In the genomic region with DNA sequence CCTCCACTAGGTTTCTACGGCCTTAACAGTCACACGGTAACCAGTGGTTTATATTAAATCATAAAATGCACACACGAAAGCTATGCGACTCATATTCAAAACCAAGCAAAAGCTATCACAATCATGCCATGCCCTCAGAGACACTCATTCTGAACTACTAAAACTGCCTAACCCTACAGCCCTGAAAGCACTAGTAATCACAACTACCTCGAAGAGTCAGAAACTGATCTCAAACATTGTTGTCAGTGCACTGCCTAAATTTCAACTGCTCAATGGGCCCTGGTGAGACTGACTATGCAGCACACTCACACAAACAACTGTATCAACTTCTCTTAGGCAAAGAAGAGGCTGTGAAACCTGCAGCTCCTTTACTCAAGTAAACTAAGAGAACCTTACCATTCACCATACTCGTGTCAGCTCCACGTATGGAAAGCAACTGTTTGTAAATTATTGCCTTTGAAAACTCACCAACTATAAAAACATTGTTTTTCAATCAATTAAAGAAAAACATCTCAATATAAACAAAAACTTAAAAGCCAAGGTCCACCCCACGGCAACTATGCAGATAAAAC, we compare ENCODE assay signal across 8 mouse cellular contexts. TPM values are rescaled to one million over a fixed set of nuclear protein-coding genes. Genes with fewer than 3 reads are reported as not detected.
DNase-seq lines count a peak whose midpoint lies in the region; ATAC-seq and TF ChIP-seq lines count a peak whose summit lies in the region.

No protein-coding gene starts in this region.

- H3K4me1 ChIP-seq in forebrain, embryonic 15.5 days = peaks cover 39% of the 10 kb centered on the region
- peaks cover 36% of the 10 kb centered on the region for H3K4me1 ChIP-seq in neural tube, embryonic 13.5 days (replicated peaks)

- intact Hi-C loops in left cerebral cortex, adult 2 months (cut with DNase I) = loop anchor here (5.0 kb wide), 1 partner anchor 469 kb away; a partner anchor contains a TSS

- no peaks in the 10 kb centered on the region for H3K27me3 ChIP-seq in forebrain, embryonic 15.5 days
- H3K27me3 ChIP-seq in neural tube, embryonic 13.5 days = no peaks in the 10 kb centered on the region

- peak overlapping the region; percentile 73 for H3K27ac ChIP-seq in left cerebral cortex, adult 2 months
- H3K27ac ChIP-seq in forebrain, embryonic 15.5 days (replicated peaks) = peak overlapping the region; percentile 100
- peak overlapping the region; percentile 100; the same call in 1 of the 2 replicates for H3K27ac ChIP-seq in neural tube, embryonic 13.5 days (replicated peaks)

- WGBS in forebrain, embryonic 15.5 days = 26% methylated on average over 8 of the region's 8 CpGs
- 31% methylated on average over 8 of the region's 8 CpGs for WGBS in neural tube, embryonic 13.5 days

- no peaks in the 10 kb centered on the region for H3K9me3 ChIP-seq in forebrain, embryonic 15.5 days
- H3K9me3 ChIP-seq in neural tube, embryonic 13.5 days = no peaks in the 10 kb centered on the region

- H3K4me2 ChIP-seq in forebrain, embryonic 15.5 days (replicated peaks) = peak overlapping the region; percentile 79
- peak overlapping the region; percentile 97 for H3K4me2 ChIP-seq in neural tube, embryonic 13.5 days

- TF ChIP-seq CTCF in left cerebral cortex, adult 2 months (IDR thresholded peaks at IDR 0.05) = no peak

- peak overlapping the region; percentile 91 for H3K9ac ChIP-seq in forebrain, embryonic 15.5 days (replicated peaks)
- H3K9ac ChIP-seq in neural tube, embryonic 13.5 days = peak overlapping the region; percentile 99

- no peak for DNase-seq in left cerebral cortex, adult 2 months (ENCODE audit: extremely low spot score in 1 of 2, low spot score in 2 of 2)
- DNase-seq in left cerebral cortex, adult 9 months (ENCODE audit: low spot score in 2 of 2) = no peak
- DNase-seq in NIH3T3 (ENCODE audit: low read depth) = peak; percentile 27
- peak; percentile 15 for DNase-seq in kidney, postnatal 14 days
- no peak for DNase-seq in right cerebral cortex, adult 18-20 months
- no peak for DNase-seq in urinary bladder, postnatal 4 days (ENCODE audit: low spot score in 2 of 2)

- peak overlapping the region; percentile 81 for H3K4me3 ChIP-seq in left cerebral cortex, adult 2 months
- H3K4me3 ChIP-seq in forebrain, embryonic 15.5 days = peak overlapping the region; percentile 84
- H3K4me3 ChIP-seq in neural tube, embryonic 13.5 days = peak overlapping the region; percentile 94

- no peak for ATAC-seq in forebrain, embryonic 15.5 days (replicated peaks)
- no peak for ATAC-seq in neural tube, embryonic 13.5 days (ENCODE audit: low read depth)

- no peaks in the 10 kb centered on the region for H3K36me3 ChIP-seq in forebrain, embryonic 15.5 days
- no peaks in the 10 kb centered on the region for H3K36me3 ChIP-seq in neural tube, embryonic 13.5 days

RNA-seq across cellular contexts. Expression of a gene that starts 1.9 kb away (rescaled TPM):
- 10 to 100 TPM; 76.6 to 78.7 TPM for total RNA-seq in left cerebral cortex, adult 2 months (2021)
- 143 and 154 TPM in 2 replicates for polyA plus RNA-seq in forebrain, embryonic 15.5 days (2015; fragmentation: Nextera tagmentation; extraction: Ambion mirVana)
- 96.7 and 105 TPM in 2 replicates for polyA plus RNA-seq in neural tube, embryonic 13.5 days (2015; fragmentation: Nextera tagmentation; extraction: Ambion mirVana)

Comparison
In these comparisons a context has a peak if more than half of its experiments do, and no peak if none do; other contexts are left out.
1. DNase-seq: peak in NIH3T3 (single experiment) and kidney, postnatal 14 days (single experiment); none in left cerebral cortex, adult 2 months (0 of 2), left cerebral cortex, adult 9 months (0 of 2), right cerebral cortex, adult 18-20 months (single experiment) and urinary bladder, postnatal 4 days (0 of 2).
2. Peak in every context shown above with its lines, with median percentiles within 50 percentile points of each other: H3K27ac ChIP-seq and H3K4me3 ChIP-seq.